Mouse (Mus musculus): ENCODE measurements around the gene Klhl3.

GRCm38 (mm10) chr13:58128396-58128767 is 15.0 kb upstream of the Klhl3 start, which contains the start of gene Hnrnpa0:
- no peak for TF ChIP-seq CTCF (IDR thresholded peaks at IDR 0.05; ENCODE audit: extremely low read depth, insufficient read depth, insufficient read length, insufficient replicate concordance)
- TF ChIP-seq POLR2A (IDR thresholded peaks at IDR 0.05; ENCODE audit: low read depth, low read length), result peak; percentile 74
